Mouse (Mus musculus) G1E (cell line): ENCODE data around the gene Agap2.

Experiments
- CTCF ChIP-seq: IDR thresholded peaks from 2 replicates; pipeline ENCODE4 v1.5.1; 2012; ENCODE audit warnings: low read depth, low read length, inconsistent platforms, mixed read lengths
- GATA1 ChIP-seq: IDR thresholded peaks from 2 replicates; pipeline ENCODE4 v1.6.1; 2012; ENCODE audit warnings: borderline replicate concordance, low read length, inconsistent platforms, mixed read lengths
- GATA2 ChIP-seq: IDR thresholded peaks from 2 replicates; pipeline ENCODE4 v1.6.1; 2012; ENCODE audit warnings: low read depth, low read length, inconsistent platforms, borderline replicate concordance
- POLR2AphosphoS5 ChIP-seq: IDR thresholded peaks from 2 replicates; pipeline ENCODE4 v1.6.1; 2012; ENCODE audit warnings: low read depth, low read length, inconsistent platforms; ENCODE audit not compliant: insufficient replicate concordance
- TAL1 ChIP-seq: conservative IDR thresholded peaks from 2 replicates; pipeline ENCODE4 v1.6.1; 2012; ENCODE audit warnings: low read depth, low read length, inconsistent platforms, mixed read lengths

GRCm38 (mm10) chr10:127041774-127042338 lies 33.2 kb upstream of the Agap2 start:
- TF ChIP-seq GATA1 (no peak), CTCF (no peak), GATA2 (no peak), POLR2AphosphoS5 (no peak), TAL1 (no peak)
